ENCODE assay signal across 8 mouse cellular contexts in genomic region chr7:24441785-24442184, GRCm38 (mm10). TPM values are rescaled to one million over a fixed set of nuclear protein-coding genes. Genes with fewer than 3 reads are reported as not detected.
DNase-seq lines count a peak whose midpoint lies in the region; ATAC-seq and TF ChIP-seq lines count a peak whose summit lies in the region.

No protein-coding gene starts in this region.

- TF ChIP-seq CTCF in C2C12 (IDR thresholded peaks at IDR 0.05; ENCODE audit: control insufficient read depth, insufficient read depth, insufficient read length): peak; percentile 93

- no peaks in the 10 kb centered on the region for H3K79me3 ChIP-seq in C2C12 (ENCODE audit: low read depth)

- WGBS in kidney, embryonic 16.5 days: 22% methylated on average over 1 of the region's 1 CpGs

- no peaks in the 10 kb centered on the region for H3K36me3 ChIP-seq in C2C12 (ENCODE audit: control insufficient read depth, insufficient read depth)
- H3K36me3 ChIP-seq in kidney, embryonic 16.5 days (ENCODE audit: insufficient read depth, low read length): no peaks in the 10 kb centered on the region
- no peaks in the 10 kb centered on the region for H3K36me3 ChIP-seq in splenic B cell, adult 2 months (ENCODE audit: control insufficient read depth, insufficient read depth, low read length, poor library complexity, severe bottlenecking)

- no peak overlapping the region for H3K4me3 ChIP-seq in C2C12 (ENCODE audit: insufficient read depth, poor library complexity, severe bottlenecking)
- H3K4me3 ChIP-seq in kidney, embryonic 16.5 days (ENCODE audit: low read length): no peak overlapping the region

- no peaks in the 10 kb centered on the region for H3K27me3 ChIP-seq in C2C12 (ENCODE audit: control insufficient read depth, insufficient read depth, insufficient read length)
- no peaks in the 10 kb centered on the region for H3K27me3 ChIP-seq in kidney, embryonic 16.5 days (ENCODE audit: insufficient read depth, low read length)
- no peaks in the 10 kb centered on the region for H3K27me3 ChIP-seq in splenic B cell, adult 2 months (ENCODE audit: control insufficient read depth, insufficient read depth, low read length, poor library complexity, severe bottlenecking)

- no peak overlapping the region for H3K27ac ChIP-seq in kidney, embryonic 16.5 days (ENCODE audit: low read length)

- H3K4me1 ChIP-seq in kidney, embryonic 16.5 days (ENCODE audit: insufficient read depth, low read length): no peaks in the 10 kb centered on the region

- H3K9ac ChIP-seq in kidney, embryonic 16.5 days (replicated peaks; ENCODE audit: low read length): no peak overlapping the region

- H3K4me2 ChIP-seq in kidney, embryonic 16.5 days (replicated peaks; ENCODE audit: low read depth, low read length): no peak overlapping the region

- no peaks in the 10 kb centered on the region for H3K79me2 ChIP-seq in C2C12 (ENCODE audit: control insufficient read depth, insufficient read depth)

- ATAC-seq in cerebellum, adult (ENCODE audit: insufficient number of reproducible peaks, low FRiP score, low TSS enrichment): no peak
- ATAC-seq in kidney, embryonic 16.5 days (ENCODE audit: low FRiP score, low TSS enrichment): peak; percentile 62; the same call in 1 of the 2 replicates

- H3ac ChIP-seq in C2C12 (ENCODE audit: control insufficient read depth, insufficient read length, low read depth): no peak overlapping the region

- no peaks in the 10 kb centered on the region for H3K9me3 ChIP-seq in kidney, embryonic 16.5 days (ENCODE audit: low read length)

- DNase-seq in cerebellum, adult 11-12 months: peak; percentile 68
- DNase-seq in adrenal gland, postnatal 36 days: peak; percentile 75 to 84
- peak; percentile 68 for DNase-seq in forelimb bud, embryonic 11.5 days (ENCODE audit: low read depth, low spot score)
- DNase-seq in lung, postnatal 10 days: peak; percentile 84
- peak; percentile 95 for DNase-seq in splenic B cell, adult 2 months (ENCODE audit: low read depth, low spot score)

TF ChIP-seq in C2C12, 6 proteins besides CTCF, POLR2A, EP300 and RAD21:
- TF ChIP-seq CEBPB (IDR thresholded peaks at IDR 0.05; ENCODE audit: low read depth): no peak
- no peak for TF ChIP-seq FOSL1 (IDR thresholded peaks at IDR 0.05; ENCODE audit: insufficient read depth, low read length, poor library complexity, severe bottlenecking)
- no peak for TF ChIP-seq MAX (IDR thresholded peaks at IDR 0.05)
- TF ChIP-seq MYOD1 (IDR thresholded peaks at IDR 0.05; ENCODE audit: control insufficient read depth, insufficient read length, low read depth): no peak
- no peak for TF ChIP-seq MYOG (IDR thresholded peaks at IDR 0.05; ENCODE audit: control insufficient read depth, extremely low read depth, insufficient read length)
- no peak for TF ChIP-seq USF1 (IDR thresholded peaks at IDR 0.05; ENCODE audit: low read depth)

RNA-seq across cellular contexts. Expression of gene Irgc1, which starts 10.3 kb away (rescaled TPM):
- 0.33 TPM for polyA plus RNA-seq in C2C12 (2012; fragmentation: generic; extraction: Trizol)
- total RNA-seq in adrenal gland, postnatal 36 days (2021): not detected
- not detected in 2 replicates for polyA plus RNA-seq in kidney, embryonic 16.5 days (2015; fragmentation: Nextera tagmentation; extraction: Ambion mirVana)

RNA-seq across cellular contexts. Expression of gene Plaur, which starts 20.5 kb away (rescaled TPM):
- polyA plus RNA-seq in C2C12 (2012; fragmentation: generic; extraction: Trizol): 191 TPM
- total RNA-seq in adrenal gland, postnatal 36 days (2021): 1 to 10 TPM; 7.9 to 9.8 TPM
- polyA plus RNA-seq in kidney, embryonic 16.5 days (2015; fragmentation: Nextera tagmentation; extraction: Ambion mirVana): 16.3 and 18.5 TPM in 2 replicates

RNA-seq across cellular contexts. Expression of gene Cadm4, which starts 40.0 kb away (rescaled TPM):
- polyA plus RNA-seq in C2C12 (2012; fragmentation: generic; extraction: Trizol): 160 TPM
- 1 to 10 TPM; 2.8 to 3.6 TPM for total RNA-seq in adrenal gland, postnatal 36 days (2021)
- 4.3 and 6.6 TPM in 2 replicates for polyA plus RNA-seq in kidney, embryonic 16.5 days (2015; fragmentation: Nextera tagmentation; extraction: Ambion mirVana)

RNA-seq across cellular contexts. Expression of gene Smg9, which starts 42.4 kb away (rescaled TPM):
- 21.8 TPM for polyA plus RNA-seq in C2C12 (2012; fragmentation: generic; extraction: Trizol)
- 10 to 100 TPM; 17.8 to 21.1 TPM for total RNA-seq in adrenal gland, postnatal 36 days (2021)
- 28.3 and 31.9 TPM in 2 replicates for polyA plus RNA-seq in kidney, embryonic 16.5 days (2015; fragmentation: Nextera tagmentation; extraction: Ambion mirVana)

Comparison
In these comparisons a context has a peak if more than half of its experiments do, and no peak if none do; other contexts are left out.
1. RNA of gene Cadm4, which starts 40.0 kb away (polyA plus RNA-seq): 160 TPM in C2C12 (single experiment); 4.3 to 6.6 TPM in kidney, embryonic 16.5 days; every median in the first group is over 10 times any median in the second.
2. Peak in every context shown above with its lines, with median percentiles within 50 percentile points of each other: DNase-seq.